Mouse (Mus musculus) heart, postnatal 14 days (tissue): ENCODE results near the gene Snx29. TPM values are rescaled to one million over a fixed set of nuclear protein-coding genes. Genes with fewer than 3 reads are reported as not detected.
A peak's percentile ranks its signal among the peaks of the same experiment; 100 is the strongest.

Experiments used
- DNase-seq, 2 experiments: peaks; one replicate each; pipeline ENCODE4 v3.0.0; 2021 to 2022
- intact Hi-C: fragments of 180-260 bp; cut with DNase I; formaldehyde crosslinking; loops from one replicate; pipeline ENCODE4 v1.15.1; 2025
- total RNA-seq, 2 experiments: library from RNA; stranded (reverse); gene quantifications; 2 replicates each; pipeline ENCODE4 v1.2.3; 2021

Snx29 gene
- total RNA-seq, 2 experiments from 2014 or later = 13.5 to 17.4 TPM

- intact Hi-C loops = loop anchor here (2.0 kb wide), 1 partner anchor 503 kb away; no protein-coding TSS in a partner anchor
- peak; percentile 18 to 42 for DNase-seq
Observed at GRCm38 (mm10) chr16:11697710-11698357, 375.1 kb downstream of the Snx29 start.

- intact Hi-C loops = no loop called here
- DNase-seq = no peak
Observed at GRCm38 (mm10) chr16:11701579-11701978, 378.9 kb downstream of the Snx29 start.

- DNase-seq = no peak
- intact Hi-C loops = no loop called here
Observed at GRCm38 (mm10) chr16:11704096-11704495, 381.4 kb downstream of the Snx29 start.

DNA sequence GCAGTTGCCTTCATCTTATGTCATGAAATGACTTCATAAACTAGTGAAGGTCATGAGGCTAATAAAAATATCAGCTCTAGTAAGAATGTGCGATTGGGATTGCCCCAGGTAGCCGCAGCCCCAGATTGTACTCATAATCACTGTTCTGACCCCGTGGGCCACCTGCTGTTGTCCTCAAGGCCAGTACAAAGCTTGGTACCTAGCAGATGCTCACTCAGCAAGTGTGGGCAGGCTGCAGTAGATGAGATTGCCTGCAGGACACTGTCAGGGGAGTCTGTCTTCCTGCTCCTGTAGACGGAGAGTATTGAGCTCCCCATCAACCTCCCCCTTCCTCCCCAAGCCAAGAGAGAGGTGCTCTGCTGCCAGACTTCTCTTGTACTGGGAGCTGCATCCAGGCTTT, 382.7 kb downstream of the Snx29 start:
- intact Hi-C loops = no loop called here
- DNase-seq = no peak

GRCm38 (mm10) chr16:11708097-11708496, 385.4 kb downstream of the Snx29 start:
- intact Hi-C loops = no loop called here
- no peak for DNase-seq

DNA sequence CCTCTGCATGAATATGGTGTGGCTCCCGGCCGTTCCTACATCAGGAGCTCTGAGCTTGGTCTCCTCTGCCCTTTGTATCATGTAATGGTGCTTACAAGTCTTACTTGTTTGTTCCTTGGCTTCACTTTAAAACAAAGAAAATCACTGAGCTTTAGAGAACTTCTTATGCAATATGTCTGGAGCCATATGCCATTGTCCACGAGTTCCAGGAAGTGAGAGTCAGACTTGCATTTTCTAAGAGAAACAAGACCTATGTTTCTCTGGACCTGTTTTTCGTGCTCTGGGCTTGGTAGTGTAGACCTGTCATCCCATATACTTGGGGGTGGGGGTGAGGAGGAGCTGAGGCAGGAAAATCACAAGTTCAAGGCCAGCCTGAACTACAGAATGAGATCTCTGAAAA, 386.7 kb downstream of the Snx29 start:
- intact Hi-C loops = no loop called here

DNA sequence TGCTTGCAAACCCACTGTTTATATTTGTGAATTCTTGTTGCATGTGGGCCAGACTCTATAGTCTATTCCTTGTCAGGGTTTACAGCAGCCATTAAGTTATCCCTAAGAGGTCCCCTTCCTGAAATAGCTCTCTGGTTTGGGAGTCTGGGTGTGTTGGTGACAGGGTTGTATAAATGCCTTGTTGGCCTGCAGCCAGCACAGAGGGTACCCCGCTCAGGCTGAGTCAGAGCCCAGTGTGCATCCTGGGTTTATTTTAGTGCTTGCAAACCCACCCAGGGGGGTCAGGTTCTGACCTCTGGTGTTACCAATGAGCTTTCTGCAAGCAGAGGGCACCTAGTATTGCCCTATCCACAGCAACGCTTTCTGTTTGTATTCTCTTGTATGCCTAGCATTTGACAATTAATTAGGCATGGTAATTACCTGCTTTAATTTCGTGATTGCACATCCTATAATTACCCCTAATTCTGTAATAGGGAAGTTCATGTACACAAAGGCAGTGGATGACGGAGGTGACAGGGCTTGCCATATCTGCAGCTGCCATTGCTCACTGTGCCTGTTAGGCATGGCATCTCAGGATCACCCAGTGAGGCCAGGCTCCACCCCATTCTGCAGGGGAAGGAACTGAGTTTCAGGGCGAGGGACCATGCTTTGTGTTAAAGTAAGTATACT, 387.4 kb downstream of the Snx29 start:
- no peak for DNase-seq
- intact Hi-C loops = no loop called here

More for the DNA sequence above, 386.7 kb downstream of the Snx29 start:
- no peak for DNase-seq

DNA sequence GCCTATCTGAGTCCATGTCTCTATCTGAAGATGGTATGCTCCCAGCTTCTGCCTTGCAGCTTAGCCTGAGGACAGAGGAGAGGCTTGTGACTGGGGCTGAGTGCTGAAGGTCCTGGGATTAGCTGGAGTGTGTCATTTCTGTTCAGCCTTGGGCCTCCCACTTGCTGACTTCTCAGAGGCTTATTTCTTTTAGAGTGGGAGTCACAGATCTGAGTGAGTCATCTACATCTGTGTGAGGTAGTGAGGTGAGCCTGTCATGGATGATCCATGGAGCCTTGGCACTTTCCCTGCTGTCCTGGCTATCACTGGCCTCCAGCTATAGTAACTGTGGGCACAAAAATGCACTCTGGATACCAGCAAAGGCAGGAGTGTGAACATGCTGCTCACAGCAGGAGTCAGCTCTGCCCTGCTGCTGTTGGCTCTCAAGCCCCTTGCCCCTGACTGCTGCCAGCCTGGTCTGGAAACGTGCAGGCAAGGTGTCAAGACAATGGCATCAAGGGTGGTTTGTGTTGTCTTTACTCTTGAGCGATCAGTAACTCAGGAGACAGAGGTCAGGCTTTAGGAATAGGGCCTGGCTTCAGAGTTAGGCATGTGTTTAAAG, 390.7 kb downstream of the Snx29 start:
- no peak for DNase-seq
- intact Hi-C loops = no loop called here

DNA sequence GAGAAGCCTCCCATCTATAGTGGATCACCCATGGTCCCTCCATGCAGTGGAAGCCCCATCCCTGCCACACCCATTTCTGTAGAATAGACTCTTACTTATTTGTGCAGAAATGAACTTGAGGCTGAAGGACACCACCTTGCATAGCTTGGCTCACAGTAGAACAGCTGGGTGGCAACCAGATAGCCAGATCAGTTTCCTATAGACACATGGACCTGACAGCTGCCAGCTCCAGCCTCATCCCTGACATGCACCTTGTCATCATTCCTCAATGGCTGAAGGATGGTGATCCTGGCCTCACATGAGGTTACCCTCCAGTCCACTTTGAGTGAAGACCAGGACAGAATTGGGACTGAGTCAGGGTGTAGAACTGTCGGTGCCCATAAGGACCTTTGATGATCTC, 394.2 kb downstream of the Snx29 start:
- DNase-seq = no peak
- intact Hi-C loops = no loop called here

- DNase-seq = no peak
- intact Hi-C loops = no loop called here
Observed at GRCm38 (mm10) chr16:11725901-11726300, 403.2 kb downstream of the Snx29 start.

GRCm38 (mm10) chr16:11727331-11727730, 404.6 kb downstream of the Snx29 start:
- intact Hi-C loops = no loop called here
- DNase-seq = no peak

- intact Hi-C loops = no loop called here
- DNase-seq = no peak
Observed at GRCm38 (mm10) chr16:11728131-11728530, 405.4 kb downstream of the Snx29 start.

GRCm38 (mm10) chr16:11728627-11729026, 405.9 kb downstream of the Snx29 start:
- no peak for DNase-seq
- intact Hi-C loops = no loop called here

- no peak for DNase-seq
- intact Hi-C loops = no loop called here
Observed at GRCm38 (mm10) chr16:11729111-11729510, 406.4 kb downstream of the Snx29 start.

- no peak for DNase-seq
- intact Hi-C loops = no loop called here
Observed at GRCm38 (mm10) chr16:11729815-11730214, 407.1 kb downstream of the Snx29 start.

DNA sequence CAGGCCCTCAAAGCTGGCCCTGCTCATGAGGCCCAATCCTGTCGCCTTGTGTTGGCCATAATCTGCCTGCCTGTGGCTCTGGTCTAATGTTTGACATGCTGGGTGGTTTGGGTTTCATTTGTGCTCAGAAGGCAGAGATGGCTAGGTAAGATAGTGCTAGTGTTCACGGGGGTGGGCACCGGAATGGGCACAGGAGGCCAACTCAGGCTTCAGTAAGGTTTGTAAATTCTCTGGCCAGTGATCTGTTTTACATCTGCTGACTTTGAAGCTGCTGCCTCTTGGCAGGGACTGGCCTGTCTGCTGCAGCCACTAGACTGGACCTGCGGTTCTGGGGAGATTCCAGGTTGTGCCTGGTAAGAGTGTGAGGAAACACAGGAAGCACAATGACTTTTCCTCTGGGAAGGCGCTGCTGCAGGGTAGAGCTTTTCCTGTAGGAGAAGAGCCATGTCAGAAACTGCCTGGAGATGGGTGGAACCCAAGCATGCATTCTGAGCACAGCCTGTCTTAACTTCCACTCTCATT, 408.4 kb downstream of the Snx29 start:
- intact Hi-C loops = no loop called here
- DNase-seq = no peak

DNA sequence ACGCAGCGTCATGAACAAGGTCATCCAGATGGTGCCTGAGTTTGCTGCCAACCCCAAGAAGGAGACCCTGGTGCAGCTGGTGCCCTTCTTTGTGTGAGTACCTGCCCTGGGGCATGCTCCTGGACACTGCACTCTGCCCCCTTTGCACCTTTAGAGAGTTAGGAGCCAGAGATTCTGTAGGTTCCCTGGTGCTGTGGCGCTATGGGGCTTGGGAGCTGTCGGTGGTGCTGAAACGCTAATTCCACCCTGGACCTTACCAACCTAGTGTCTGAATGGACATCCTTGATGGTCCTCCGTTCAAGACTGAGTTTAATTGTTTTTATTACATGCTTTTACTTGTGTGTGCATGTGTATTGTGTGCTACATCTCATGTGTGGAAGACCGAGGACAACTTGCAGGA, 415.6 kb downstream of the Snx29 start:
- peak; percentile 15 to 18 for DNase-seq
- intact Hi-C loops = no loop called here

GRCm38 (mm10) chr16:11741951-11742350, 419.2 kb downstream of the Snx29 start:
- DNase-seq = no peak
- intact Hi-C loops = no loop called here

DNA sequence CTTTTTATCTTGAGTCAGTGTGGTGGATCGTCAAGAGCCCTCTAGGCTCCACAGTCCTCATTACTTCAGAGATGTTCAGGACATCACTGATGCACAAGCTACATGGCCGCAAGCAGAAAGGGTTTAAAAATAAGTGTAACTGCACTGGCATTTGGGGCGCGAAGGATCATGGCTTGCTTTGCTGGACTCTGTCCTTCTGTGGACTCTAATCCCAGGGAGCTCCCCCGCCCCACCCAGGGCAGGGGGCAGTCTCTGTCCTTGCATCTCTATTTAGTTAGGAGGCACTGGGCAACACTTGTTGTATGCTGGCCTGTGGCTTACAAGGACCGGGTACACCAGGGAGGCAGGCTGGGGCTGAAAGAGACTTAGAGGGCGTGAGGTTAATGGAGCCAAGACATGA, 419.6 kb downstream of the Snx29 start:
- intact Hi-C loops = no loop called here
- DNase-seq = no peak

- intact Hi-C loops = no loop called here
- no peak for DNase-seq
Observed at GRCm38 (mm10) chr16:11743013-11743412, 420.3 kb downstream of the Snx29 start.

DNA sequence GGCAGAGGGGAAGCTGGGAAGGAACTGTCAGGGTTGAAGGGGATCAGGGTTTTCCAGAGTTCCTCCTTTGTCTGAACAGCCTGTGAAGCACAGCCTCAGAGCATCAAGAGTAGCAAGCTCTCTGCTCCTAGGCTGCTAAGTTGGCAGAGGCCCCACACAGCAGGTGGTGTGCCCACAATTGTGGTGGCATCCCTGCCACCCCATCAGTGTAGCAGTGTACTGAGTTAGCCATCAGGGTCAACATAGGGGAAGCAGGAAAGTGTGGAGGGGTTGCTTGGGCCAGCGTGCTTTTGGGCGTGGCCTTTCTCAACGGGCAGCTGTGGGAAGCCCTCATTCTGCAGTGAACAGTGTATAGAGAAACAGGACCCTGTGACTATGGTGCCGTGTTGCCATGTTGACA, 421.0 kb downstream of the Snx29 start:
- DNase-seq = no peak
- intact Hi-C loops = no loop called here

GRCm38 (mm10) chr16:11746036-11746435, 423.3 kb downstream of the Snx29 start:
- intact Hi-C loops = no loop called here
- no peak for DNase-seq
